Mouse (Mus musculus): ENCODE data around the gene Gm14296. TPM values are rescaled to one million over a fixed set of nuclear protein-coding genes. Genes with fewer than 3 reads are reported as not detected.
"Not testable (repeated sequence)": the region's sequence is repeated elsewhere in the genome, so short reads cannot be mapped to it uniquely, and the experiment has no call there.

The Gm14296 gene
- 1 to 10 TPM; 2.3 to 3.6 TPM for total RNA-seq (2021)
- long read RNA-seq, experiment 1, partial matches to known transcripts: 1 of 2 reads
- long read RNA-seq, experiment 1, other reads (novel, unspliced or antisense): 0 of 2 reads
- long read RNA-seq, experiment 2, partial matches to known transcripts: 1 of 2 reads
- long read RNA-seq, experiment 2, other reads (novel, unspliced or antisense): 0 of 2 reads

- DNase-seq (ENCODE audit: low spot score): not testable (repeated sequence)
Measured at GRCm38 (mm10) chr2:176927709-176928108, at the start of gene Gm14296. Gene Gm14296 (minus strand): TSS chr2:176927809.

GRCm38 (mm10) chr2:176905464-176905863 lies 22.1 kb downstream of the Gm14296 start:
- not testable (repeated sequence) for DNase-seq (ENCODE audit: low spot score)

Other genes with a start within 250 kb of the Gm14296 start
- 1 to 10 TPM; 7.6 to 9.2 TPM for gene Gm14305, start 219.5 kb downstream of the Gm14296 start, total RNA-seq (2021)
- 10 to 100 TPM; 10.3 to 12.9 TPM for gene Gm14295, start 129.2 kb downstream of the Gm14296 start, total RNA-seq (2021)
- gene Gm14408, start 96.7 kb downstream of the Gm14296 start, total RNA-seq (2021): not detected
- 10 to 100 TPM; 26.0 to 30.6 TPM for gene Gm14419, start 73.1 kb upstream of the Gm14296 start, total RNA-seq (2021)
- gene Gm14401, start 146.5 kb upstream of the Gm14296 start, total RNA-seq (2021): 1 to 10 TPM in 1 of 2 experiments, under 1 TPM in 1; 1.00 to 1.2 TPM